Mouse (Mus musculus) left cerebral cortex, postnatal 4 days (tissue): ENCODE measurements at regions not wholly inside any gene's neighbourhood (a gene's known extent, or its start where the extent isn't known, plus 50 kb on each side); places are given as distances from the start of the nearest gene placed in this dataset.

Source experiments
- DNase-seq: peaks from one replicate; pipeline ENCODE4 v3.0.0-alpha.2; 2022
- intact Hi-C: fragments of 180-260 bp; cut with DNase I; formaldehyde crosslinking; loops from one replicate; pipeline ENCODE4 v1.15.1; 2025

GRCm38 (mm10) chr3:60310402-60310801, 162.2 kb upstream of the Mbnl1 start:
- intact Hi-C loops = no loop called here
- no peak for DNase-seq

DNA sequence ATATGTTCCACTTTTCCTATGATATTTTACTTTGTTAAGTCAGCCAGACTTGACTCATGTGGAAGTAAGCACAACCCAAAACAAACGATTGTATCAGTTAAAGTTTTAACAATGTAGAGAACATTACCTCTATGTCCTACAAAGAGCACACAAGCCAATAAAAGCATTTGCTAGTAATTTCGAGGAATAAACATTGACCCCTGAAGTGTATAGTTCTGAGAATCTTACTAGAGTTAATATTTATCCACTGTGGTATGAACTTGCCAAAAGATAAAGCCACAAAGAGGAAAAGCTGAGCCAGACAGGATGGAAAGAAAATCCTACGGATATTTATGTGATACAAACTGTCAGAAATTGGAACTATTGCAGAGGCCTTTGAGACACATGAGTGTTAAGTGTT, 161.5 kb upstream of the Mbnl1 start:
- no peak for DNase-seq
- intact Hi-C loops = no loop called here

GRCm38 (mm10) chr3:60320213-60320936, 152.3 kb upstream of the Mbnl1 start:
- DNase-seq = no peak
- intact Hi-C loops = no loop called here

DNA sequence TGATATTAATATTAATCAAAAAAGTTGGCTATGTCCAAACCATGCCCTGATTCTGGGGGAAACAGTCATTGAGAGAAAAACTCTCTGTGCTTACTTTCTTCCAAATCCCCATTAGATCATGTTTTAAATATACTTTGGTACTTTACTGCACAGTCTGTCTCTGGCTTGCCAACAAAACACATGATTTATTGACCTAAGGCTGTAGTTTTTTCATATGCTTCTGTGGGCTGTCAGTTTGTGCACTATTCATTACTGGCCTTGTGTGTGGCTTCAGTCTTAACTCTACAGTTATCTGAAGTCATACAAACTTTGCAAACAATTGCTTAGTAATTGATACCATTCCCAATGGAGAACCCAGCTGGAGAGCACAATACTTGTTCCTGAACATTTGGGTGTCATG, 149.1 kb upstream of the Mbnl1 start:
- intact Hi-C loops = no loop called here
- no peak for DNase-seq

DNA sequence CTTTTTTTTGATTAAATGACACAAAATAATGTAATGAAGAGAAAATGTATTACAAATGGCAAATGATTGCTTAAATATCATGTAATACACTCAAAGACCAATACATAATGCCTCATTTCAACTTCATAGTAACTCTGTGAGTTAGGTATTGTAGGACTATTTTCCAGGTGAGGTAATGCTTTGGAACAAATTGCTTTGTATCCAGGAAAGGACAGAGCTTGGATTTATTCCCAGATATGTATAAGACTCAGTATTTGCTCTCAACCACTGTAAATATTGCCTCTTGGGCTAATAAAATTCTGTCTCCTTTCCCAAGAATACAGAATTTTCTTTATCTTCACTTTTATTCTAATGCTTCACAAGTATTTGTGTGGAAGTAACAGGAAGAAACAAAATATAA, 148.2 kb upstream of the Mbnl1 start:
- DNase-seq = no peak
- intact Hi-C loops = no loop called here

DNA sequence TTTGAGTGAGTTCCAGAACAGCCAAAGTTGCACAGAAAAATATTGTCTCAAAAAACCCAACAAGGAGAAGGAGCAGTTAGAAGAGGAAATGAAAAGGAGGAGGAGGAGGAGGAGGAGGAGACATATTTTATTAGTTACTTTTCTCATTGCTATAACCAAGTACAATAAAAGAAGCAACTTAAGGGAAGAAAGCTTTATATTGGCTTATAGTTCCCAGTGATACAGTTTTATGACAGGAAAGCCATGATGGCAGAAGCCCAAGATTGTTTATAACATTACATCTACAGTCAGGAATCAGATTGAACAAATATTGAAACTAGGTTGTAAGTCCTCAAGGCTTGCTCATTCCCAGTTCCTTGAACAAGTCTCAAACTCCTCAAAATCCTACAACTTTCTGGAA, 147.7 kb upstream of the Mbnl1 start:
- intact Hi-C loops = no loop called here
- no peak for DNase-seq

- no peak for DNase-seq
- intact Hi-C loops = no loop called here
Measured at GRCm38 (mm10) chr3:60332460-60332859, 140.2 kb upstream of the Mbnl1 start.

- DNase-seq = no peak
- intact Hi-C loops = no loop called here
Measured at GRCm38 (mm10) chr3:60333669-60334068, 139.0 kb upstream of the Mbnl1 start.

- no peak for DNase-seq
- intact Hi-C loops = no loop called here
Measured at GRCm38 (mm10) chr3:60334133-60334532, 138.5 kb upstream of the Mbnl1 start.

GRCm38 (mm10) chr3:60346390-60346789, 126.2 kb upstream of the Mbnl1 start:
- intact Hi-C loops = no loop called here
- DNase-seq = no peak

- intact Hi-C loops = no loop called here
- DNase-seq = no peak
Measured at GRCm38 (mm10) chr3:60347049-60347448, 125.6 kb upstream of the Mbnl1 start.

GRCm38 (mm10) chr3:60371176-60371965, 101.3 kb upstream of the Mbnl1 start:
- intact Hi-C loops = no loop called here
- DNase-seq = no peak

DNA sequence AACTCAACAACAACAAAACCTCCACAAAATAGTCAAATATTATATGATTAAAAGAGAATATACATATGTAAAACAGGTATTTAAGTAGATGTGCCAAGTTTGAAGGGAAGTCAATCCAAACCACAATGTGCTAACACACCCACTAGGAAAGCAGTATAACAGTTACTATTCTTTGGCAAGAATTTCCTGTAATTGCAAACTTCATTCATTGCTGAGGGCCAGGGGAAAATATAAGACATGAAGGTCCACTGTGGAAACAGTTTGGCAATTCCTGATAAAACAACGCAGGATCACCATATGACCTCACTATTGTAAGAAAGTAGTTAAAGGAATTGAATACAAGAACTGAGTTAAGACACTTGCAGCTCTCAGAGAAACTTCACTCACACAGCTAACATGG, 99.0 kb upstream of the Mbnl1 start:
- intact Hi-C loops = no loop called here
- DNase-seq = no peak

DNA sequence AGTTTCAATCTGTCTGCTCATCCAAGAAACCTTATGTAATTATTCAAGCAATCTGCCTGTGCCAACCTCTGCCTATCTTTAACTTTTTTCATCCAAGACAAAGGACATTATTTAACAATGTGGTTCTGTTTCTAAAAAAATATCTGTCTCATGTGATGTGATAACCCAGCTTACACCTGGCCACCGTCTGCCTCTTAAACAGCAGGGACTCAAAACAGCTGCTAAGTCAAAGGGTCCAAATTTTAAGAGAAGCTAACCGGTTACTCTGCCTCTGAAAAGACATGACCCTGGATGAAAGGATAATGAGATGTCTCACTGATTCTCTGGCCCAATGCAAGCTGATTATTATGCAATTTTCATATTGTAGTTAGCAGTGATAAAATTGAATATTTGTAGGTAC, 84.0 kb upstream of the Mbnl1 start:
- intact Hi-C loops = no loop called here

GRCm38 (mm10) chr3:60389032-60389431, 83.6 kb upstream of the Mbnl1 start:
- intact Hi-C loops = no loop called here
- no peak for DNase-seq

More for the DNA sequence above, 84.0 kb upstream of the Mbnl1 start:
- no peak for DNase-seq

GRCm38 (mm10) chr3:60395299-60395698, 77.3 kb upstream of the Mbnl1 start:
- no peak for DNase-seq
- intact Hi-C loops = no loop called here

DNA sequence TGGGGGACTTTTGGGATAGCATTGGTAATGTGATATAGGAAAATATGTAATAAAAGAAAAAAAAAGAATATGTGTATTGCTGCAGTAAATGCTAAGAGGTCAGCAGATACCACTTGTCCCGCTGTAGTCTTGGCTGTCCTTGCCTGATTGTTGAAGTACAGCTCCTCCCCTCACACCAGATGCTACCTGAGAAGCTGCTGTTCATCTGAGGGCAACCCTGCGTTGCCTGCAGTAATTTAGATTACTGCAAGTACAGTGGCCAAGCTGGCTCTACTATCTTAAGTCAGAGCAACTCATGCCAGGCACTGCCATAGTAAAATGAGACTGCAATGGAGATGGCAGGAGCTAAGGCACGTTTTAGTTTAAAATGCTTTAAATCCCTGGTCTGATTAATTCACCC, 75.7 kb upstream of the Mbnl1 start:
- intact Hi-C loops = no loop called here
- no peak for DNase-seq

DNA sequence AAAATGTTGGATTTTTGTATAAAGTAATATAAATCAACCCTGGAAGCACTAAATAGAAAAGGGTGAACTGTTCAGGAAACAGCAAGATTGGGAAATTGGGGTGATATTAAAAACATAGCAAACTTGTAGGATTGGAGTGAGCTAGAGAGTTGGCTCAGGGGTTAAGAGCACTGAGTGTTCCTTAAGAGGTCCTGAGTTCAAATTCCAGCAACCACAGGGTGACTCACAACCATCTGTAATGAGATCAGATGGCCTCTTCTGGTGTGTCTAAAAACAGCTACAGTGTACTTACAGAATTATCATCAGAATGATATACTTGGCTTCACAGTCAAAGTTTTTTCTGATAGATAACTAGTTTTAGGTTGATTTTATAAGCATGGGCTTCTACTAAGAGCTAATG, 73.8 kb upstream of the Mbnl1 start:
- DNase-seq = no peak
- intact Hi-C loops = no loop called here

DNA sequence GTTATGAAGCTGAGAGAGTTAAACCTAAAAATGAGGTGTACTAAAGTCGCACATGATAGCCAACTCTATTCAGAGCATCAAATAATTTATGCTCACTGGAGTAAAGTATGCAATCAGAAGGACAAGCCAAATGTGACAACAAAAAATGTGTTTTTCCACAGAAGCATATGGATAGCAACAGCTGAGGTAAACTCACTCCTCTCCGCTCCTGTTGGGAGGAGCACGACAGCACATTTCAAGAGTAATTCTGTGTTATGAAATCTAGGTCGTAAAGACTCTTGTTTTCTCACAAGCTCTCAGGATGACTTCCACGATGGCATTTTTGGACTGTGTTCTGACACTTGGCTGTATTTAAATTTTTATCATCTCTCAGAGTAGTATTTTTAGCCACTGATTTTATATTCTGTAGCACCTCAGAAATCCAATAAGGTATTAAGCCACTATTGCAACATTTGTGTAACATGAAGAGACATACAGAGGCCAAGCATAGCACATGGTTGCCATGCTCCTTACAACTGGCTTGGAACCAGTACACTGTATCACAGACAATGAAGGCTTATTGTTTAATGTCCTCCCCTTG, 70.3 kb upstream of the Mbnl1 start:
- intact Hi-C loops = no loop called here
- DNase-seq = no peak

- no peak for DNase-seq
- intact Hi-C loops = no loop called here
Measured at GRCm38 (mm10) chr3:60407426-60407825, 65.2 kb upstream of the Mbnl1 start.

GRCm38 (mm10) chr3:60407906-60408305, 64.7 kb upstream of the Mbnl1 start:
- no peak for DNase-seq
- intact Hi-C loops = no loop called here
